Mouse (Mus musculus): ENCODE data around the gene Dad1.

DNA sequence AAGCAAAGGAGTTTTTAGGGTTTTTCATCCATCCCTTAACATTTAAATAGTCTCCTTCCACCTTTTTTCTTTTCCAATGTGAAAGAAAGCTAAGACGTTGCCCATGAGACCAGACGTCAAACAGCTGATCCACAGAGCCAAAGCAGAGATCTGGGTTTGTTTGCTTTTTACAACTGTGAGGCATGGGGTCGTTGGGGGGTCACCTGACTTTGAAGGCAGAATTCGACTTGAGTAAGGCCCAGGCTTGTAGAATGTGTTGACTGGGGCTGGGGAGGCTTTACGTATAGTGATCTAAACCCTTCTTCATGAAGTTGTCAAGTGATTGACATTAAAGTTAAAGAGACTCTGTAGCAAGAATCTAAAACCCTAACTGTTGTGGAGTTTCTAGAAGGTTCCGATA lies 48.0 kb downstream of the Dad1 start:
- TF ChIP-seq CTCF (conservative IDR thresholded peaks at IDR 0.05; ENCODE audit: low read length) (no peak), POU5F1 (IDR thresholded peaks at IDR 0.05; ENCODE audit: borderline replicate concordance, low read length) (no peak)
